Mouse (Mus musculus): Measurements from ENCODE around the gene Rraga.

Gene Rraga

GRCm38 (mm10) chr4:86575283-86575983, at the start of gene Rraga:
Gene Rraga, plus strand, starts transcription at chr4:86575668.
- peak; percentile 95 to 98 for DNase-seq (ENCODE audit: low spot score in 2 of 2)

- no peak for DNase-seq (ENCODE audit: low spot score in 2 of 2)
Measured at GRCm38 (mm10) chr4:86527162-86528136, 48.0 kb upstream of the Rraga start.

- DNase-seq (ENCODE audit: low spot score in 2 of 2): no peak
Measured at GRCm38 (mm10) chr4:86529161-86529560, 46.3 kb upstream of the Rraga start.

- no peak for DNase-seq (ENCODE audit: low spot score in 2 of 2)
Measured at GRCm38 (mm10) chr4:86533406-86534090, 41.9 kb upstream of the Rraga start.

- no peak for DNase-seq (ENCODE audit: low spot score in 2 of 2)
Measured at GRCm38 (mm10) chr4:86534091-86534481, 41.4 kb upstream of the Rraga start.

- DNase-seq (ENCODE audit: low spot score in 2 of 2): peak in 1 of 2 experiments; percentile 65
Measured at GRCm38 (mm10) chr4:86537972-86538371, 37.5 kb upstream of the Rraga start.

GRCm38 (mm10) chr4:86538936-86539335, 36.5 kb upstream of the Rraga start:
- DNase-seq (ENCODE audit: low spot score in 2 of 2): no peak

GRCm38 (mm10) chr4:86541573-86541972, 33.9 kb upstream of the Rraga start:
- DNase-seq (ENCODE audit: low spot score in 2 of 2): no peak

- no peak for DNase-seq (ENCODE audit: low spot score in 2 of 2)
Measured at GRCm38 (mm10) chr4:86543999-86544398, 31.5 kb upstream of the Rraga start.

- no peak for DNase-seq (ENCODE audit: low spot score in 2 of 2)
Measured at GRCm38 (mm10) chr4:86545615-86546014, 29.9 kb upstream of the Rraga start.

GRCm38 (mm10) chr4:86548332-86548731, 27.1 kb upstream of the Rraga start:
- no peak for DNase-seq (ENCODE audit: low spot score in 2 of 2)

GRCm38 (mm10) chr4:86555035-86555707, 20.3 kb upstream of the Rraga start:
- DNase-seq (ENCODE audit: low spot score in 2 of 2): peak in 1 of 2 experiments; percentile 22

GRCm38 (mm10) chr4:86557371-86557770, 18.1 kb upstream of the Rraga start:
- DNase-seq (ENCODE audit: low spot score in 2 of 2): no peak

- no peak for DNase-seq (ENCODE audit: low spot score in 2 of 2)
Measured at GRCm38 (mm10) chr4:86558228-86558627, 17.2 kb upstream of the Rraga start, which contains the start of gene Saxo1. Gene Saxo1, minus strand, starts transcription at chr4:86558328.

GRCm38 (mm10) chr4:86559006-86559405, 16.5 kb upstream of the Rraga start:
- no peak for DNase-seq (ENCODE audit: low spot score in 2 of 2)

- no peak for DNase-seq (ENCODE audit: low spot score in 2 of 2)
Measured at GRCm38 (mm10) chr4:86561061-86561460, 14.4 kb upstream of the Rraga start.

- no peak for DNase-seq (ENCODE audit: low spot score in 2 of 2)
Measured at GRCm38 (mm10) chr4:86574939-86575282, 557 bp upstream of the Rraga start.

- peak in 1 of 2 experiments; percentile 28 for DNase-seq (ENCODE audit: low spot score in 2 of 2)
Measured at GRCm38 (mm10) chr4:86576120-86576541, 663 bp downstream of the Rraga start.

- no peak for DNase-seq (ENCODE audit: low spot score in 2 of 2)
Measured at GRCm38 (mm10) chr4:86576630-86577225, 1.3 kb downstream of the Rraga start.

GRCm38 (mm10) chr4:86580056-86580455, 4.6 kb downstream of the Rraga start:
- DNase-seq (ENCODE audit: low spot score in 2 of 2): no peak

- no peak for DNase-seq (ENCODE audit: low spot score in 2 of 2)
Measured at GRCm38 (mm10) chr4:86580591-86580990, 5.1 kb downstream of the Rraga start.

All from spleen, postnatal 10 days (tissue).